Comparison of ENCODE assay signal across 10 mouse cellular contexts in the genomic region with DNA sequence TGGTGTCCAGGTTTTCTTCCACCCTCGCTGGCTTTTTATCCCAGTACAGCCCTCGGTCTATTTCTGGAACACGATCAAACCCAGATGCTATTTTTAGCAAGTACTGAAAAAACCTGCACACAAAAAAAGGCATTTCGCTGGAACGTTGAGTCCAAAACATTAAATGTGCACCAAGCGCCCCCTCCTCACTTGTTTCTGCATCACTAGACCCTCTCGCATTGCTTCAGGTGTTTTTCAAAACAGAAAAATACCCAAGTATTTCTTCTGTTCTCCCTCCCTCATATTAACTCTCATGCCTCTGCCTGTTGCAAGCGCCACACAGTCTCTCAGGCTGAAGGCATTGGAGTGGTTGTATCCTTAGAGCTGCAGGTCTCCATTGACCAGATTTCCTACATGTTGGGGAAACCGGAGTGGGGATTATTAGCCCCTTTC.
DNase-seq lines count a peak whose midpoint lies in the region; ATAC-seq lines count a peak whose summit lies in the region.
"Had no signal": no experiment of that assay in that cellular context is flagged by ENCODE, and none has a peak within 500 bp of the region (broad histone marks: within the 10 kb centered on the region; RNA-seq: fewer than 3 reads in every experiment).

No protein-coding gene starts in this region.

- no peaks in the 10 kb centered on the region for H3K9me3 ChIP-seq in heart, embryonic 12.5 days (replicated peaks)
- no peaks in the 10 kb centered on the region for H3K9me3 ChIP-seq in forebrain, embryonic 13.5 days (replicated peaks)
- H3K9me3 ChIP-seq in midbrain, embryonic 12.5 days = no peaks in the 10 kb centered on the region

- peaks cover 58% of the 10 kb centered on the region for H3K4me1 ChIP-seq in heart, embryonic 12.5 days (replicated peaks)
- peaks cover 65% of the 10 kb centered on the region for H3K4me1 ChIP-seq in forebrain, embryonic 13.5 days
- H3K4me1 ChIP-seq in midbrain, embryonic 12.5 days = peaks cover 46% of the 10 kb centered on the region

- peaks cover 59% of the 10 kb centered on the region for H3K27me3 ChIP-seq in heart, embryonic 12.5 days (replicated peaks)
- H3K27me3 ChIP-seq in forebrain, embryonic 13.5 days = peaks cover 41% of the 10 kb centered on the region
- peaks cover 77% of the 10 kb centered on the region for H3K27me3 ChIP-seq in midbrain, embryonic 12.5 days

- DNase-seq in heart, postnatal 4 days = no peak
- peak; percentile 42 to 55 for DNase-seq in cerebellum, adult 18-20 months
- DNase-seq in layer of hippocampus, postnatal 25 days (ENCODE audit: extremely low spot score in 1 of 2, low spot score in 1 of 2) = no peak
- DNase-seq in lung, postnatal 25 days (ENCODE audit: low spot score) = no peak
- DNase-seq: kidney, adult 2 months had no signal

- H3K4me2 ChIP-seq in heart, embryonic 12.5 days = peak overlapping the region; percentile 87
- peak overlapping the region; percentile 84 for H3K4me2 ChIP-seq in forebrain, embryonic 13.5 days
- H3K4me2 ChIP-seq in midbrain, embryonic 12.5 days (replicated peaks) = peak overlapping the region; percentile 76

- H3K27ac ChIP-seq in heart, embryonic 12.5 days (ENCODE audit: poor library complexity, severe bottlenecking) = no peak overlapping the region
- H3K27ac ChIP-seq in forebrain, embryonic 13.5 days = peak overlapping the region; percentile 92
- peak overlapping the region; percentile 88 for H3K27ac ChIP-seq in midbrain, embryonic 12.5 days (replicated peaks)
- H3K27ac ChIP-seq: liver, embryonic 14.5 days had no signal

- no peaks in the 10 kb centered on the region for H3K36me3 ChIP-seq in heart, embryonic 12.5 days
- H3K36me3 ChIP-seq in forebrain, embryonic 13.5 days (ENCODE audit: poor library complexity, severe bottlenecking) = no peaks in the 10 kb centered on the region
- no peaks in the 10 kb centered on the region for H3K36me3 ChIP-seq in midbrain, embryonic 12.5 days

- 26% methylated on average over 9 of the region's 9 CpGs for WGBS in heart, embryonic 12.5 days
- 30% methylated on average over 9 of the region's 9 CpGs for WGBS in forebrain, embryonic 13.5 days
- WGBS in midbrain, embryonic 12.5 days = 32% methylated on average over 9 of the region's 9 CpGs

- H3K4me3 ChIP-seq in heart, embryonic 12.5 days = peak overlapping the region; percentile 47; the same call in 1 of the 2 replicates
- H3K4me3 ChIP-seq in forebrain, embryonic 13.5 days = peak overlapping the region; percentile 50
- peak overlapping the region; percentile 46 for H3K4me3 ChIP-seq in midbrain, embryonic 12.5 days

- no peak overlapping the region for H3K9ac ChIP-seq in heart, embryonic 12.5 days
- peak overlapping the region; percentile 76 for H3K9ac ChIP-seq in forebrain, embryonic 13.5 days
- peak overlapping the region; percentile 50; the same call in 1 of the 2 replicates for H3K9ac ChIP-seq in midbrain, embryonic 12.5 days (replicated peaks)
- H3K9ac ChIP-seq: liver, embryonic 14.5 days had no signal

- no peak for ATAC-seq in heart, embryonic 12.5 days (ENCODE audit: insufficient number of reproducible peaks, low FRiP score)
- ATAC-seq in forebrain, embryonic 13.5 days = peak; percentile 14; the same call in 1 of the 2 replicates
- no peak; the same call in 1 of the 2 replicates for ATAC-seq in midbrain, embryonic 12.5 days (ENCODE audit: low FRiP score, low read depth)
- ATAC-seq in megakaryocyte progenitor cell, adult 5-6 weeks (replicated peaks; ENCODE audit: poor library complexity) = no peak

Comparison
In these comparisons a context has a peak if more than half of its experiments do, and no peak if none do; other contexts are left out.
1. DNase-seq: peak in cerebellum, adult 18-20 months (2 of 2); none in heart, postnatal 4 days (single experiment), layer of hippocampus, postnatal 25 days (0 of 2) and lung, postnatal 25 days (single experiment).
2. Peak in every context shown above with its lines, with median percentiles within 50 percentile points of each other: H3K4me2 ChIP-seq and H3K4me3 ChIP-seq.